Mouse (Mus musculus): Measurements from ENCODE around the gene Ifnab.

GRCm38 (mm10) chr4:88683812-88684211, 7.3 kb downstream of the Ifnab start, which contains the start of gene Ifna2:
- TF ChIP-seq POLR2A (IDR thresholded peaks at IDR 0.05; ENCODE audit: low read depth, low read length) = no peak
- no peak for TF ChIP-seq ETS1 (conservative IDR thresholded peaks at IDR 0.05; ENCODE audit: low read depth, low read length)
- TF ChIP-seq UBTF (IDR thresholded peaks at IDR 0.05; ENCODE audit: low read depth, low read length) = no peak
- TF ChIP-seq KAT2A (IDR thresholded peaks at IDR 0.05; ENCODE audit: insufficient replicate concordance, low read length) = no peak
- no peak for TF ChIP-seq CTCF (conservative IDR thresholded peaks at IDR 0.05 in 1 of 2, IDR thresholded peaks at IDR 0.05 in 1 of 2; ENCODE audit: low read depth in 2 of 2, low read length in 2 of 2)
- TF ChIP-seq POLR2AphosphoS2 (IDR thresholded peaks at IDR 0.05; ENCODE audit: low read depth, low read length) = no peak
- no peak for TF ChIP-seq ZKSCAN1 (IDR thresholded peaks at IDR 0.05; ENCODE audit: borderline replicate concordance, low read depth, low read length)
- no peak for TF ChIP-seq MEF2A (IDR thresholded peaks at IDR 0.05; ENCODE audit: borderline replicate concordance, low read depth, low read length)
- TF ChIP-seq EP300 (IDR thresholded peaks at IDR 0.05; ENCODE audit: low read length) = no peak
- no peak for TF ChIP-seq ELF1 (IDR thresholded peaks at IDR 0.05; ENCODE audit: low read depth, low read length)
- no peak for TF ChIP-seq USF2 (conservative IDR thresholded peaks at IDR 0.05; ENCODE audit: low read depth, low read length)
- no peak for TF ChIP-seq TBP (conservative IDR thresholded peaks at IDR 0.05; ENCODE audit: low read depth, low read length)

Measured in CH12.LX (cell line).